Mouse (Mus musculus): ENCODE measurements around the gene Pcgf2.
"Not testable (repeated sequence)": the region's sequence is repeated elsewhere in the genome, so short reads cannot be mapped to it uniquely, and the experiment has no call there.

Gene Pcgf2

GRCm38 (mm10) chr11:97664771-97665240 is 35.5 kb downstream of the Pcgf2 start:
- DNase-seq = peak in 1 of 2 experiments; percentile 40

GRCm38 (mm10) chr11:97664339-97664665 is 36.0 kb downstream of the Pcgf2 start:
- no peak for DNase-seq

- DNase-seq = peak in 1 of 2 experiments; percentile 54
Measured at GRCm38 (mm10) chr11:97663528-97664338, 36.6 kb downstream of the Pcgf2 start.

- DNase-seq = peak; percentile 83 to 90
Measured at GRCm38 (mm10) chr11:97662893-97663527, 37.3 kb downstream of the Pcgf2 start, which contains the start of gene Mllt6. Gene Mllt6 (plus strand): TSS chr11:97663414.

GRCm38 (mm10) chr11:97662207-97662892 is 37.9 kb downstream of the Pcgf2 start:
- DNase-seq = peak; percentile 70 to 78

- peak; percentile 78 to 87 for DNase-seq
Measured at GRCm38 (mm10) chr11:97661648-97662133, 38.6 kb downstream of the Pcgf2 start.

- DNase-seq = no peak
Measured at GRCm38 (mm10) chr11:97660734-97661647, 39.3 kb downstream of the Pcgf2 start.

- peak; percentile 80 to 92 for DNase-seq
Measured at GRCm38 (mm10) chr11:97659990-97660714, 40.1 kb downstream of the Pcgf2 start.

GRCm38 (mm10) chr11:97659267-97659989 is 40.9 kb downstream of the Pcgf2 start:
- DNase-seq = peak; percentile 35 to 53

- no peak for DNase-seq
Measured at GRCm38 (mm10) chr11:97658751-97659266, 41.5 kb downstream of the Pcgf2 start.

GRCm38 (mm10) chr11:97657967-97658366 is 42.3 kb downstream of the Pcgf2 start:
- not testable (repeated sequence) for DNase-seq

GRCm38 (mm10) chr11:97657184-97657945 is 42.9 kb downstream of the Pcgf2 start:
- DNase-seq = no peak

- no peak for DNase-seq
Measured at GRCm38 (mm10) chr11:97656269-97656971, 43.9 kb downstream of the Pcgf2 start.

- DNase-seq = no peak
Measured at GRCm38 (mm10) chr11:97654210-97654609, 46.1 kb downstream of the Pcgf2 start.

- not testable (repeated sequence) for DNase-seq
Measured at GRCm38 (mm10) chr11:97653376-97653775, 46.9 kb downstream of the Pcgf2 start.

GRCm38 (mm10) chr11:97650341-97650740 is 50.0 kb downstream of the Pcgf2 start:
- no peak for DNase-seq

GRCm38 (mm10) chr11:97648541-97648940 is 51.8 kb downstream of the Pcgf2 start:
- not testable (repeated sequence) for DNase-seq

- peak; percentile 73 to 82 for DNase-seq
Measured at GRCm38 (mm10) chr11:97644834-97645233, 55.5 kb downstream of the Pcgf2 start.

Measured in lung, postnatal 4 days (tissue).